Mouse (Mus musculus) olfactory bulb, adult 2 months (tissue): Measurements from ENCODE around the gene Ksr2.

Experiments used
- CTCF ChIP-seq: fragments of 200-500 bp; IDR thresholded peaks from 2 replicates; pipeline ENCODE4 v1.5.1; 2012; ENCODE audit warnings: low read depth, mild to moderate bottlenecking, low read length, moderate library complexity; ENCODE audit not compliant: insufficient read depth
- POLR2A ChIP-seq: fragments of 200-500 bp; IDR thresholded peaks from 2 replicates; pipeline ENCODE4 v1.6.1; 2012; ENCODE audit warnings: mild to moderate bottlenecking, low read depth, low read length, moderate library complexity; ENCODE audit not compliant: insufficient read depth

DNA sequence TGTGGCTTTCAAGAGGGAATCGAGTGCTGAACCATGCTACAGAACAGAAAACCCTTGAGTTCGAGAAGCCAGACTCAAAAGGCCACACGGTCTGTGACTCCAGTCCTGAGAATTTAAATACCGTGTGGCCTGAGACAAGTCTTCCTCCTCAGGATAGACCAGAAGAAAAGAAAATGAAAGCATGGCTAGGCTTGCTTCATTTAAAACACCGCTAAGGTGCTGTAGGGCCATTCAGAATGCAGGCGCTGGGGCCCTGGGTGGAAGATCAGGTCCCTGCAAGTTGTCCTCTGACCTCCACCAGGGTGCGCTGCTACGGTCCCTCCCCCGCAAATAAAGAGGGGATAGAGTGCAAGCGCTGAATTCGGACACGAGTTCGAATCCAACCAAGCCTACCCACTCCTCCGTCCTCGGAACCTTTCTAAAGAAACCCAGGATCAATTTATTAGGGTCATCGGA is 25.5 kb upstream of the Ksr2 start:
- TF ChIP-seq CTCF (no peak), POLR2A (no peak)
